Mouse (Mus musculus) forebrain, embryonic 15.5 days (tissue): Measurements from ENCODE around the gene Kif14. TPM values are rescaled to one million over a fixed set of nuclear protein-coding genes. Genes with fewer than 3 reads are reported as not detected.
A peak's percentile ranks its signal among the peaks of the same experiment; 100 is the strongest.

Source experiments
- ATAC-seq: fragments of 200-750 bp; cut with Nextera tagmentation; replicated peaks from 2 replicates; pipeline ENCODE4 v1.8.0; 2017; ENCODE audit warnings: mild to moderate bottlenecking, moderate TSS enrichment, moderate library complexity
- H3K27ac ChIP-seq: fragments of 300-500 bp; sonication (generic); replicated peaks from 2 replicates; pipeline ENCODE4 v1.5.1; 2015; ENCODE audit warnings: mild to moderate bottlenecking, inconsistent platforms
- H3K27me3 ChIP-seq: fragments of 300-500 bp; sonication (generic); 2 replicates; pipeline ENCODE4 v1.6.1; 2015; ENCODE audit warnings: inconsistent platforms
- H3K36me3 ChIP-seq: fragments of 300-500 bp; sonication (generic); 2 replicates; pipeline ENCODE4 v1.6.1; 2015; ENCODE audit warnings: mild to moderate bottlenecking, inconsistent platforms
- H3K4me1 ChIP-seq: fragments of 300-500 bp; sonication (generic); 2 replicates; pipeline ENCODE4 v1.6.1; 2015; ENCODE audit warnings: inconsistent platforms
- H3K4me2 ChIP-seq: fragments of 300-500 bp; sonication (generic); replicated peaks from 2 replicates; pipeline ENCODE4 v1.6.1; 2015; ENCODE audit warnings: mild to moderate bottlenecking, inconsistent platforms
- H3K4me3 ChIP-seq: fragments of 300-500 bp; sonication (generic); 2 replicates; pipeline ENCODE4 v1.5.1; 2015; ENCODE audit warnings: mild to moderate bottlenecking, inconsistent platforms
- H3K9ac ChIP-seq: fragments of 300-500 bp; sonication (generic); replicated peaks from 2 replicates; pipeline ENCODE4 v1.6.1; 2015; ENCODE audit warnings: mild to moderate bottlenecking, inconsistent platforms
- H3K9me3 ChIP-seq: fragments of 300-500 bp; sonication (generic); 2 replicates; pipeline ENCODE4 v1.6.1; 2016; ENCODE audit warnings: inconsistent platforms
- WGBS: fragments of 180-500 bp; shearing (Covaris S2); methylation state at CpG from one replicate; pipeline ENCODE4 v1.1.7; 2015; ENCODE audit warnings: mixed read lengths; 5-methylcytosine and 5-hydroxymethylcytosine counted together
- polyA plus RNA-seq: library from polyadenylated mRNA; unstranded; fragments of >200 nt; fragmentation: Nextera tagmentation; extraction: Ambion mirVana; gene quantifications from 2 replicates; pipeline ENCODE4 v1.2.1, GENCODE M21; 2015

Kif14 gene
- polyA plus RNA-seq, 1 experiment from 2014 or later, result 2.3 TPM

DNA sequence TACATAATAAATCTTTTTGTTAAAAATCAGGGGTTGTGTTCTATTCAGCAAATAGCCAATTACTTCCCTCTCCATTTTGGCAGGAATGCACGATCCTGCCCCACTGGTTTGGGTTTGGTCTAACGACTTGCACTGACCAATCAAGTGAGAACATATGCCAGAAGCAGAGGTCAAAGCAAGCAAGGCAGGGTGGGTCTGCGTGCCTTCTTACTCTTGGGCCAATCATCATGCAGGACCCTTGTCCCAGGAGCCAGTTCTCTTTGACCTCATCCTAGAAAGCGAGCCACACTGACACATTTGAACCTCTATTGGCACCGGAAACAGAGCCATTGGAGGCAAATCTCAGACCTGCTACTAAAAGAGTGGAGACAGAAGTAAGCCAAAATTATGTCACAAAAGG, 15.9 kb upstream of the Kif14 start:
- Histone ChIP-seq H3K4me2 (no peak overlapping the region), H3K9me3 (no peaks in the 10 kb centered on the region), H3K9ac (no peak overlapping the region), H3K4me1 (no peaks in the 10 kb centered on the region), H3K27me3 (0 out of 2 replicates have a peak, but pooled peaks cover 2% of the 10 kb centered on the region), H3K36me3 (no peaks in the 10 kb centered on the region), H3K4me3 (no peak overlapping the region), H3K27ac (no peak overlapping the region)
- WGBS, result 65% methylated on average over 5 of the region's 5 CpGs
- ATAC-seq, result no peak

DNA sequence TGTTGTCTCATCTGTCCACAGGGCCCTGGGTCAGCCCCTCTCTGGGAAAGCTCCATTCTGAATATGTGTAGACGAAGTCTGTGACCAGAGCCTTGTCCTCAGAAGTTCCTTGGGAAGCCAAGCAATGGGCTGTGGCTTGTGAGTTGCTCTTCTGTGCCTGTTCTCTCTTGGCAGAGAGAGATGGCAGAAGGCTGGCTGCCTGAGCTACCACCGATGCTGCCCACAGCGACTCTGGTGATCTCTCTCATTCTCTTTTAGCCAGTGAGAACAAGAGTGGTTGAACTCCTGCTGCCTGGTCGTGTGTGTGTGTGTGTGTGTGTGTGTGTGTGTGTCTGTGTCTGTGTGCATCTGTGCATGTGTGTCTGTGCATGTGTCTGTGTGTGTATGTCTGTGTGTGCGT, 13.7 kb upstream of the Kif14 start:
- Histone ChIP-seq H3K9ac (no peak overlapping the region), H3K9me3 (no peaks in the 10 kb centered on the region), H3K4me2 (no peak overlapping the region), H3K4me3 (no peak overlapping the region), H3K27ac (no peak overlapping the region), H3K4me1 (0 out of 2 replicates have a peak, but pooled peaks cover 3% of the 10 kb centered on the region), H3K27me3 (0 out of 2 replicates have a peak, but pooled peaks cover 3% of the 10 kb centered on the region), H3K36me3 (no peaks in the 10 kb centered on the region)
- WGBS, result 75% methylated on average over 5 of the region's 5 CpGs
- no peak for ATAC-seq

DNA sequence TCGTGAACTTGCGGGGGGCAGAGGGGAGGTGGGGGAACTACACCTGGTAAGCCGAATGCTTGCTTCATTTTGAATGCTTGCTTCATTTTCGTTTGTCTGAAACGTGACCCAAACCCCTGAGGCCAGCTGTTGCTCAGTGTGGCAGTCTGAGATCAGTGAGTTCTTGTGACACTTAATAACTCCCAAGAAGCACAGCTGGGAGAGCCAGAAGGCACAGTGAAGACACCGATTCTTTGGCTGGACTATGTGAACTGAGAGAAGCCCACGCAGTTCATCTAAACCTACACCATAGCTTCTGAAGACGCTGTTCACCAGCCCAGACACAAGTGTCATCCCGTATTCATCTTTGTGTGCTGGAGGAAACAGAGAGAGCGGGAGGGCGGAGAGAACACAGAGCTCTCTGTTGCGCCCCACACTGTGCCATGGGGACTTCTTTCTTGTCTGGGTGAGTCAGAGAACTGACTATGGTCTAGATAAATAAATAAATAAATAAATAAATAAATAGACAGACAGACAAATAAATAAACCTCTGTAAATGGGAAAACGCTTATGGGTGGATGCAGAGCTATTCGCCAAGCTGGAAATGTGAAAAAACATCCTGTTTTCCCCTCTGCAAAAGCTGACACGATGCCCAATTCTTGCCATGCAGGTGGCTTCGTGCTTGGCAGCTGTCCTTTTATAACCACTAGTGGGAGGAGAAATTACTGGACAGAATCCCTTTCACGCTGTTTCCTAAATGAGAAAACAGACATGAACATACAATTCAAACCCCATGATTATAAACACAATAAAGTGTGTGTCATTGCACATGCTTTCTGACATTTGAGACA, 10.2 kb upstream of the Kif14 start:
- H3K9ac ChIP-seq, result no peak overlapping the region

DNA sequence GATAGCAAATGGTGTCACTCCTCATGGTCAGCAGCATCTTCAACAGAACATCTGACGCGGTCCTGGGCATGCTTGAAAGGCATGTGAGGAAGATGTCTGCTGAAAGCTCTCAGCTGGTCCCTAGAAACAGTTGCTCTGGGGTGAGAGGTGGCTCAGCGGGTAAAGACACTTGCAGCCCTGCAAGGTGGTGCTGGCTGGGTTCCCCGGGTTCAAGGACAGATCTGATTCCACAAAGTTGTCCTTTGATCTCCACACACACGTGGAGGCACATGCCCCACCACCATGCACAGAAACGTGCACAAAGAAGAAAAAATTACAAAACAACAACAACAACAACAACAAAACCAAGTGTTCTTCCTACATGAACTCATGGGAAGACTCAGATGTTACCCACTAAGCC, 9.4 kb upstream of the Kif14 start:
- no peak for ATAC-seq
- H3K4me1 ChIP-seq, result 0 out of 2 replicates have a peak, but pooled peaks cover 8% of the 10 kb centered on the region
- no peak overlapping the region for H3K4me3 ChIP-seq
- peak overlapping the region; percentile 11; the same call in 1 of the 2 replicates for H3K27ac ChIP-seq
- no peak overlapping the region for H3K9ac ChIP-seq
- H3K36me3 ChIP-seq, result no peaks in the 10 kb centered on the region
- 78% methylated on average over 6 of the region's 6 CpGs for WGBS
- H3K27me3 ChIP-seq, result 0 out of 2 replicates have a peak, but pooled peaks cover 3% of the 10 kb centered on the region
- no peaks in the 10 kb centered on the region for H3K9me3 ChIP-seq
- H3K4me2 ChIP-seq, result no peak overlapping the region

More for the DNA sequence above, 10.2 kb upstream of the Kif14 start:
- Histone ChIP-seq H3K4me1 (0 out of 2 replicates have a peak, but pooled peaks cover 8% of the 10 kb centered on the region), H3K9me3 (no peaks in the 10 kb centered on the region), H3K4me3 (no peak overlapping the region), H3K36me3 (no peaks in the 10 kb centered on the region), H3K4me2 (no peak overlapping the region), H3K27me3 (0 out of 2 replicates have a peak, but pooled peaks cover 3% of the 10 kb centered on the region), H3K27ac (peak overlapping the region; percentile 36)
- ATAC-seq, result no peak
- WGBS, result 69% methylated on average over 17 of the region's 17 CpGs

DNA sequence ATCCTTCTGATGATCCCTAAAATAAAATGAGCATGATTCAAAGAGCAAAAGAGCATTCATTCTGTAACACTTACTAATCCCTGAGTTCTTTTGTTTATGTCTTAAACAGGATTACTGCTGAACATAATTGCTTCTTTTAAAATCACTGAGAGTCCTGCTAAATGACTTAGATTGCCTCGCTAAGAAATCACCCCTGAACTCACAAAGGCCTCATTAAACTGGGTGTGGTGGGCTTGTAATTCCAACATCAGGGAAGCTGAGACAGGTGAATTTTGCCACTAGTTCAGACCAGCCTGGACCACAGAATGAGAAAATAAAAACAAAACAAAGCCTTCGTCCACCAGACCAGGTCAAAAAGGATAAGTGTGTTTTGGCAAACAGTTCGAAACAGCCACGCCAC, 8.7 kb upstream of the Kif14 start:
- WGBS, result 57% methylated on average over 4 of the region's 4 CpGs

DNA sequence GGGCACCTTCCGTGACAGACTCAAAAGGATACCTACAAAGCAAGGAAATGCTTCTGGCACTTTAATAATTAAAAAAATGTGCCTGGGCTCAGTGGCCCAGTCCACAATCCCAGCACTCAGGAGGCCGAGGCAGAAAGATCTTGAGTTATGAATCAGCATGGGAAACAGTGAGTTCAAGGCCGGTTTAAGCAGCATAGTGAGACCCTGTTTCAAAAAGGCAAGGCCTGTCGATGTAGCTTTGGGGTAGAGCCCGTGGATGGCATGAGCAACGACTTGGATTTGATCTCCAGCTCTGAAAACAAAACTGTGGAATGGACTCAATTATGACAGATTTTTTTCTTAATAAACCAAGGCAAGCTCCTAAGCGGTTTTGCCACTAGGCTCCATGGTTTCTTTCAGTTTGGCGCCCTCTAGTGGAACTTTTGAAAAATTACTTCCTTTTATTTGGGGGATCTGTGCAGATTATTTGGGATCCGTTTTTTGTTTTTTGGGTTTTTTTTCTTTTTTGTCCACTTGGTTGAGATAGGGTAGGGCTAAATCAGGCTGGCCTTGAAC, 7.4 kb upstream of the Kif14 start:
- H3K27me3 ChIP-seq, result 0 out of 2 replicates have a peak, but pooled peaks cover 3% of the 10 kb centered on the region
- no peak overlapping the region for H3K9ac ChIP-seq
- H3K4me2 ChIP-seq, result no peak overlapping the region
- H3K27ac ChIP-seq, result no peak overlapping the region
- no peaks in the 10 kb centered on the region for H3K9me3 ChIP-seq
- H3K4me1 ChIP-seq, result 0 out of 2 replicates have a peak, but pooled peaks cover 8% of the 10 kb centered on the region
- H3K4me3 ChIP-seq, result no peak overlapping the region
- H3K36me3 ChIP-seq, result no peaks in the 10 kb centered on the region
- ATAC-seq, result no peak
- whole genome bisulfite sequencing, result 19% methylated on average over 9 of the region's 9 CpGs

More for the DNA sequence above, 8.7 kb upstream of the Kif14 start:
- H3K36me3 ChIP-seq, result no peaks in the 10 kb centered on the region
- H3K27ac ChIP-seq, result no peak overlapping the region
- H3K4me1 ChIP-seq, result 0 out of 2 replicates have a peak, but pooled peaks cover 8% of the 10 kb centered on the region
- H3K4me3 ChIP-seq, result no peak overlapping the region
- 0 out of 2 replicates have a peak, but pooled peaks cover 3% of the 10 kb centered on the region for H3K27me3 ChIP-seq
- no peak for ATAC-seq
- H3K9ac ChIP-seq, result no peak overlapping the region
- H3K4me2 ChIP-seq, result no peak overlapping the region
- no peaks in the 10 kb centered on the region for H3K9me3 ChIP-seq

DNA sequence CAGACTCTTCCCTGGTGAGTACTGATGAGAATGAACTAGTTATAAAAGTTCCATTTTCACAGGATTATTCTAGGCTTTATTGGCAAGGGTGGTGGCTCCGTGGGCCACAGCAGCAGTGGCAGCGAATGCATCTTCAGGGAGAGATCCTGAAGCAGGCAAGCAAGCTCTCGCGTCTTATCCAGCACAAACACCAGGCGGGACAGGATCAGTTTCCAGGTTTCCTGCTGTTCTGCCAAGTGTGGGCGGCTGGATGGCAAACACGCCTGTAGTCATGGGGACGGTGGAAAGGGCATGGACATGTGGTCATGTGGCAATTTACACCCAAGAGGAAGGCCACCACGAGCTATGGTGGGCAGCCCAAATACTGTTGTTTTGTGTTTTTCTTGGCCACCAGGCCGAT, 3.7 kb upstream of the Kif14 start:
- 54% methylated on average over 10 of the region's 10 CpGs for WGBS
- Histone ChIP-seq H3K27ac (no peak overlapping the region), H3K4me1 (peaks cover 17% of the 10 kb centered on the region), H3K4me3 (no peak overlapping the region), H3K9me3 (no peaks in the 10 kb centered on the region), H3K9ac (no peak overlapping the region), H3K27me3 (no peaks in the 10 kb centered on the region), H3K4me2 (no peak overlapping the region), H3K36me3 (no peaks in the 10 kb centered on the region)
- ATAC-seq, result no peak

DNA sequence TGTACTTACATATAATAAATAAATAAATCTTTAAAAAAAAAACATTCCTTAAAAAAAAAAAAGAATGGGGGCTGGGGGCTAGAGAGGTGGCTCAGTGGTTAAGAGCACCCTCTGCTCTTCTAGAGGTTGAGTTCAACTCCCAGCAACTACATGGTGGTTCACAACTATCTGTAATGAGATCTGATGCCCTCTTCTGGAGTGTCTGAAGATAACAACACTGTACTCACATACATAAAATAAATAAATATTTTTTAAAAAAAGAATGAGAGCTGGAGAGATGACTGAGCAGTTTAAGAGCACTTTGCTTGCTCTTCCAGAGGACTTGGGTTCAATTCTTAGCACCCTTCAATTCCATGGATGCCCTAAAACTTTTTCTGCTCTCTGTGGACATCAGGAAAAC, 975 bp upstream of the Kif14 start:
- no peaks in the 10 kb centered on the region for H3K27me3 ChIP-seq
- H3K36me3 ChIP-seq, result no peaks in the 10 kb centered on the region
- no peak overlapping the region for H3K27ac ChIP-seq
- H3K4me1 ChIP-seq, result peaks cover 16% of the 10 kb centered on the region
- H3K9ac ChIP-seq, result no peak overlapping the region
- ATAC-seq, result no peak
- H3K4me3 ChIP-seq, result no peak overlapping the region
- no peak overlapping the region for H3K4me2 ChIP-seq
- no peaks in the 10 kb centered on the region for H3K9me3 ChIP-seq

DNA sequence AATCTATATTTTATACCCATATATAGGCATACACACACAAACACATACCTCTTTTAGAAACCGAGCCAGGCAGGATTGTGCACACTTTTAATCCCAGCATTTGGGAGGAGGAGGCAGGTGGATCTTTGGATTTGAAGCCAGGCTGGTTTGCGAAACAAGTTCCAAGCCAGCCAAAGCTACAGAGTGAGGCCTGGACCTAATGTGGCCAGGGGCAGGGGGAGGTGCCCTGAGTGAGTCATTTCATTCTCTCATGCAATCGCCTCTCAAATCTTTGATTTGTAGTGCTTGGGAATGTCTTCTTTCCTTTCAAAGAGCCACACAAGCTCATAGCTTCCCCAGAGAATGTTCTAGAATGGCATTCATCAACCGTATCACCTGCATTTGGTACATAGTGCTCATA, 3.3 kb downstream of the Kif14 start:
- H3K9ac ChIP-seq, result no peak overlapping the region
- WGBS, result 87% methylated on average over 4 of the region's 4 CpGs
- H3K9me3 ChIP-seq, result no peaks in the 10 kb centered on the region
- no peak overlapping the region for H3K27ac ChIP-seq
- no peak overlapping the region for H3K4me3 ChIP-seq
- H3K4me2 ChIP-seq, result no peak overlapping the region
- ATAC-seq, result no peak
- H3K4me1 ChIP-seq, result peaks cover 21% of the 10 kb centered on the region
- H3K36me3 ChIP-seq, result peaks cover 3% of the 10 kb centered on the region; the same call in 1 of the 2 replicates
- H3K27me3 ChIP-seq, result no peaks in the 10 kb centered on the region

DNA sequence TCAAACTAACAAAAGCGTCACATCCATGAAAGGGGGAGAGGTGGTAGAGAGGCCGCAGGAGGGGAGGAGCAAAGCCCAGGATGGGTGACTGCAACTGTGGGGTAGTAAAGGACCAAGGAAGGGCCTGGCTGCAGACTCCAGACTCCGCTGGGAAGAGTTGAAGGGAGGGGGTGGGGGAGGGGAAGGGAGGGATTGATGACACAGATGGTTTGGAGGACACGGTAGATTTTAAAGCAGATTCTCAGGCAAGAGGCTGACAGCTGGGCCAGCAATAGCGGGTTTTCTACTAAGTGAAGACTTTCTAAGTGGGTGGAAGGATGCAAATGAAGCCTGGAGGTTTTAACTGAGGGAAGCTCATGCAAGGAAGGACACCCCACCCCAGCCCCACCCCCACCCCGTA, 4.3 kb downstream of the Kif14 start:
- no peak overlapping the region for H3K4me2 ChIP-seq
- 28% methylated on average over 6 of the region's 6 CpGs for WGBS
- H3K36me3 ChIP-seq, result peaks cover 3% of the 10 kb centered on the region; the same call in 1 of the 2 replicates
- ATAC-seq, result no peak
- no peaks in the 10 kb centered on the region for H3K27me3 ChIP-seq
- no peak overlapping the region for H3K27ac ChIP-seq
- H3K4me1 ChIP-seq, result peaks cover 21% of the 10 kb centered on the region
- no peak overlapping the region for H3K4me3 ChIP-seq
- H3K9me3 ChIP-seq, result no peaks in the 10 kb centered on the region
- no peak overlapping the region for H3K9ac ChIP-seq

DNA sequence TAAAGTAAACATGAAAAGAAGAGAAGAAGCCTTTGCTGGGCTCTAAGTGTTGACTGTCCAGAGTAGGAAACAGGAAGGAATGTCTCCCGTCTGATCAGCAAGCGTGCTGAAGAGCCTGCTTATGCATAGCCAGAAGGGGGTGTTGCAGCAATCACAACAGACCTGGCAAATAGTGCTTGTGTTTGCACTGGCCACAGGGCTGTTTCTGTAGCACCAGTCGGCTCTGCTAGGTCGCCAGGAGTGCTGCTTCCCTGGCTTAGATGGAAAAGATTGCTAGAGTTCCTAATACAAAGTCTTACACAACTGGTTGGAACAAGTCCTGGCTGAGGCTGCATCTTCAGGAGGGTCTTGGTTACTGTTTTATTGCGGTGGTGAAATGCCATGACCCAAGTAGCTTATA, 25.5 kb downstream of the Kif14 start:
- Histone ChIP-seq H3K4me2 (no peak overlapping the region), H3K9ac (no peak overlapping the region), H3K27me3 (no peaks in the 10 kb centered on the region), H3K4me3 (no peak overlapping the region), H3K9me3 (no peaks in the 10 kb centered on the region), H3K36me3 (no peaks in the 10 kb centered on the region; the same call in 1 of the 2 replicates), H3K27ac (no peak overlapping the region), H3K4me1 (no peaks in the 10 kb centered on the region)
- 88% methylated on average over 5 of the region's 5 CpGs for WGBS
- no peak for ATAC-seq

DNA sequence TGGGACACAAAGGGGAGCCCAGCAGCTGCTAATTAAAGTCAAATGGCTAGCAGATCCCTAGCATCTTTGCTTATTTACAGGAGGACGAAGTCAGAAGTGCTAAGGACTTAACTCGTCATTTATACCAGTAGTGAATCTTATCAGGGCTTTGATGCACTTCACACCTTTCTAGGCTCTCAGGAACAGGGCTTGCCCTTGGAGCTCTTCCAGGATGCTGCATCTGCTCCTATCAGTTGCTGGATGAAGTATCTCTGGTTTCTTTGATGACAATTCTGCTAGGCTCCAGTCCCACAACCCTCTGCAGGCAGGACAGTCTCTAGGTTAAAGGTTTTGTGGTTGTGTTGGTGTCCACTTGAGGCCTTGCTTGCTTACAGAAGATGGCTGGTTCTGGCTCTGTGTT, 26.1 kb downstream of the Kif14 start:
- Histone ChIP-seq H3K9me3 (no peaks in the 10 kb centered on the region), H3K4me2 (no peak overlapping the region), H3K4me3 (no peak overlapping the region), H3K4me1 (no peaks in the 10 kb centered on the region), H3K27me3 (no peaks in the 10 kb centered on the region), H3K27ac (no peak overlapping the region), H3K36me3 (no peaks in the 10 kb centered on the region; the same call in 1 of the 2 replicates), H3K9ac (no peak overlapping the region)
- 84% methylated on average over 2 of the region's 2 CpGs for WGBS
- ATAC-seq, result no peak
